Mouse (Mus musculus) ES-E14 (cell line): ENCODE results near the gene Anapc2. TPM values are rescaled to one million over a fixed set of nuclear protein-coding genes. Genes with fewer than 3 reads are reported as not detected.

ENCODE experiments used
- DNase-seq: peaks from one replicate; pipeline ENCODE4 v3.0.0-alpha.2; 2013; ENCODE audit warnings: low read depth, low spot score
- H3K27ac ChIP-seq: 2 replicates; pipeline ENCODE4 v1.5.1; 2012; ENCODE audit warnings: low read depth, mild to moderate bottlenecking, low read length, moderate library complexity, mixed read lengths; ENCODE audit not compliant: poor library complexity, insufficient read depth, severe bottlenecking
- H3K36me3 ChIP-seq: 2 replicates; pipeline ENCODE4 v1.6.1; 2012; ENCODE audit warnings: mild to moderate bottlenecking, low read length, moderate library complexity, mixed read lengths; ENCODE audit not compliant: control insufficient read depth, poor library complexity, insufficient read depth, severe bottlenecking
- H3K4me1 ChIP-seq, 2 experiments: fragments of 150-350 bp in 1 of 2; sonication (generic) in 1 of 2; 2 replicates each; pipeline ENCODE4 v1.6.1; 2012; ENCODE audit warnings: low read length in 2 of 2, mild to moderate bottlenecking in 1 of 2, mixed read lengths in 1 of 2; ENCODE audit not compliant: control insufficient read depth in 2 of 2, insufficient read depth in 2 of 2, poor library complexity in 1 of 2
- H3K4me3 ChIP-seq, 2 experiments: fragments of 150-350 bp in 1 of 2; sonication (generic) in 1 of 2; 2 replicates each; pipeline ENCODE4 v1.5.1; 2012; ENCODE audit warnings: low read length in 2 of 2, low read depth in 1 of 2, mild to moderate bottlenecking in 1 of 2, mixed read lengths in 1 of 2; ENCODE audit not compliant: insufficient read depth in 1 of 2, poor library complexity in 1 of 2, severe bottlenecking in 1 of 2
- H3K9ac ChIP-seq: 2 replicates; pipeline ENCODE4 v1.6.1; 2012; ENCODE audit warnings: low read depth, mild to moderate bottlenecking, low read length, mixed read lengths; ENCODE audit not compliant: poor library complexity, insufficient read depth, severe bottlenecking
- H3K9me3 ChIP-seq: fragments of 150-350 bp; sonication (generic); 2 replicates; pipeline ENCODE4 v1.6.1; 2012; ENCODE audit warnings: low read depth, mild to moderate bottlenecking, low read length; ENCODE audit not compliant: control insufficient read depth, insufficient read depth
- CHD2 ChIP-seq: IDR thresholded peaks from 2 replicates; pipeline ENCODE4 v1.6.1; 2014; ENCODE audit warnings: mild to moderate bottlenecking, low read depth, low read length, inconsistent platforms
- HCFC1 ChIP-seq: IDR thresholded peaks from 2 replicates; pipeline ENCODE4 v1.6.1; 2012; ENCODE audit warnings: low read length, inconsistent platforms, borderline replicate concordance; ENCODE audit not compliant: insufficient read depth
- MAFK ChIP-seq: IDR thresholded peaks from 2 replicates; pipeline ENCODE4 v1.6.1; 2014; ENCODE audit warnings: mild to moderate bottlenecking, low read depth, low read length, inconsistent platforms; ENCODE audit not compliant: insufficient read depth
- ZC3H11A ChIP-seq: IDR thresholded peaks from 2 replicates; pipeline ENCODE4 v1.6.1; 2012; ENCODE audit warnings: low read depth, mild to moderate bottlenecking, inconsistent platforms, low read length, borderline replicate concordance
- ZNF384 ChIP-seq: IDR thresholded peaks from 2 replicates; pipeline ENCODE4 v1.6.1; 2012; ENCODE audit warnings: low read depth, low read length, inconsistent platforms
- in situ Hi-C, 2 experiments: fragments of 600-800 bp; cut with MboI; formaldehyde crosslinking; loops; one replicate each; pipeline ENCODE4 v1.15.1; 2025; ENCODE audit warnings: low sequenced_read_pairs in 2 of 2, inconsistent platforms in 1 of 2; ENCODE audit not compliant: unreplicated experiment in 2 of 2
- total RNA-seq: library from RNA; depleted of rRNA; stranded (reverse); fragments of 300-350 nt; gene quantifications from 2 replicates; pipeline ENCODE4 v1.2.3, GENCODE M21; 2012; rRNA removed

Gene Anapc2
- total RNA-seq, 1 experiment: 25.2 TPM

DNA sequence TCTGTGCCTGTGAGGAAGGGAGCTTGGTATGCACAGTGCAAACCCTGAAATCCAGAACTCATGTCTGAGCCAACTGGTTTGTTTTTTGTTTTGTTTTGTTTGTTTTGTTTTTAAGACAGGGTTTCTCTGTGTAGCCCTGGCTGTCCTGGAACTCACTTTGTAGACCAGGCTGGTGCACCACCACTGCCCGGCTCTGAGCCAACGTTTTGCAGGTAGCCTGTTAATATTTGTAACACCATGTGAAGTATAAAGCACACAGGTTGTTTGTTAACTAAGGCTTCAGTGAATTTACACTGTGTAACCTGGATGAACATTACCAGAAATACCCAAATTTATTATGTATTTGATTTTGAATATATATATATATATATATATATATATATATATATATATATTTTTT is 53.8 kb downstream of the Anapc2 start:
- no peak overlapping the region for H3K4me3 ChIP-seq
- H3K36me3 ChIP-seq: no peaks in the 10 kb centered on the region
- in situ Hi-C loops: no loop called here
- no peaks in the 10 kb centered on the region for H3K9me3 ChIP-seq
- no peak overlapping the region for H3K27ac ChIP-seq
- H3K4me1 ChIP-seq: peaks cover 1 to 3% of the 10 kb centered on the region in 2 experiments; a peak in 2 of 4 replicates
- H3K9ac ChIP-seq: no peak overlapping the region
- DNase-seq: no peak
- TF ChIP-seq ZC3H11A (no peak), MAFK (no peak), CHD2 (no peak), ZNF384 (no peak), HCFC1 (no peak)

DNA sequence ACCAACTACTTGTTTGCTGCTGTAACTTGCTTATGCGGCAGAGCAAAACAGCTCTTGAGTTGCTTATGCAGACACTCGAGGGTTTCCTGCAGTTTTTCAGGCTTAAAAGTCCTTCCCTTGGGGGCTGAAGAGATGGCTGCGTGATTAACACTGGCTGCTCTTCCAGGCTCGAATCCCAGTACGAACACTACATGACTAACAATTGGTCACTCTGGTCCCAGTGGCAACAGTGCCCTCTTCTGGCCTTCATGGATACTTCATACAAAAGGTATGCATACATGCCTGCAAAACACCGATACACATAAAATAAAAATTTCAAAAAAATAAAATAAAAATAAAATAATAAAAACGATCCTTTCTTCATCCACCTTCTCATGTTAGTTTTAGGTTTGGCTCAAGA is 56.2 kb downstream of the Anapc2 start:
- in situ Hi-C loops: no loop called here
- H3K4me3 ChIP-seq: no peak overlapping the region
- H3K9me3 ChIP-seq: no peaks in the 10 kb centered on the region
- H3K4me1 ChIP-seq: peaks cover 0 to 1% of the 10 kb centered on the region in 2 experiments; a peak in 2 of 4 replicates
- H3K36me3 ChIP-seq: no peaks in the 10 kb centered on the region
- peak; percentile 71 for DNase-seq
- TF ChIP-seq HCFC1 (no peak), ZC3H11A (peak; percentile 36; the same call in 1 of the 2 replicates)
- H3K9ac ChIP-seq: no peak overlapping the region
- H3K27ac ChIP-seq: no peak overlapping the region

DNA sequence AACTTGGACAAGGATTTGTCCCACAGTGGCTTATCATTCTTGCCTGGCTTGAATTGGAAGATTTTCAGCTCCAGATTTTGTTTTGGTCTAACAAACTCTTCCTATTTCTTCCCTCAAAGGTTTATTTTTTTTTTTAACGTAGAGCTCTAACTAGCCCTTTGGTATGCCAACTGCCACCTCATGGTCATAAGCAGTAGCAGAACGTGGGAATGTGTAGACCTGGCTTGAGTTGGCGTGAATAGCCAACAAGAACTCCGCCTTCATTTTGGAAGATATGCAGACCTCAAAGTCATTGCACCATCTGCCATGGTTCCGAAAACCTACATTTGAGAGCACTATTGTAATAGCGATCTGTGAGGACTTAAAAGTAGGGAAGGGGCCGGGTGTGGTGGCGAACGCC is 59.2 kb downstream of the Anapc2 start:
- H3K9me3 ChIP-seq: no peaks in the 10 kb centered on the region
- in situ Hi-C loops: no loop called here
- H3K4me3 ChIP-seq: peak overlapping the region; percentile 85 to 93
- H3K4me1 ChIP-seq: peaks cover 0 to 4% of the 10 kb centered on the region in 2 experiments; a peak in 1 of 4 replicates
- DNase-seq: no peak
- no peak overlapping the region for H3K27ac ChIP-seq
- TF ChIP-seq ZNF384 (no peak; the same call in 1 of the 2 replicates), MAFK (no peak), HCFC1 (no peak), CHD2 (no peak), ZC3H11A (no peak)
- peaks cover 18% of the 10 kb centered on the region for H3K36me3 ChIP-seq
- H3K9ac ChIP-seq: peak overlapping the region; percentile 90; the same call in 1 of the 2 replicates

DNA sequence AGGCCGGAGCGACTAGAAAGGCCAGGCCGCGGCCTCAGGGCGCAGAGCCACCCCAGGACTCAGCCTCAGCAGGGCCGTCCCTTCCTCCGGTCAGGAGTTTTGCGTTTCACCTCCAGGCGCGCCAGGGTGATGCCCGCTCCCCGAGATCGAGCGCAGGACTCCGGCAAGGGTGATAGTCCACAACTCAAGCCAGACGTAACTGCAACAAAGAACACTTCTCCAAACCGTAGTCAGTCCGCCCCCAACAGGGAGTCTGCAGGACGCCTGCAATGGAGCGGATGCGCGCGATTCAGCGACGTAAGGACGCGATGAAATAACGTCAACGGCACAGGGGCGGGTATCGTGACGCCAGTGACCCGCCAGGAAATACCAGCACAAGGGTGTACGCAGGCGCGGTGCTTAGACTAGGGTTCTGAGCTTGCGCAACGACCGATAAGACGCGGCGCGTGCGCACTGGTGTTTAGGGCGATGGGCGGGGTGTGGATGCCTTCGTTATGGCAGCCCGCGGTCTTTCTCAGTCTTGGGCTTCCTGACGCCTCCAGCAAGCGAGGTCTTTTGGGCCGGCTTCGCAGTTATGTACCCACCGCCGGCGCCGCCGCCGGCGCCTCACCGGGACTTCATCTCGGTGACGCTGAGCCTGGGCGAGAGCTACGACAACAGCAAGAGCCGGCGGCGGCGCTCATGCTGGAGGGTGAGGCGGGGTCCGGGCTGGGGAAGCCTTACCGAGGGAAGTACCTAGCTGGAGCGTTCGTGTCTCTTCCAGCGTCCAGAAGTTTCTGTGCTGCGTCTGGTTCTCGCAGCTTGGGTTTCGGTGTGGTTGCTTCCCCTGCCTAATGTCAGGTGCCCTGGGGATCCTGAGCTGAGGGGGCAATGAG is 60.2 kb downstream of the Anapc2 start, which contains the start of gene Man1b1:
Gene Man1b1 (plus strand): TSS at position 53 of the 875 bp plus-strand sequence.
- peak; percentile 98 for DNase-seq
- Histone ChIP-seq H3K27ac (peak within 1 kb of the TSS; percentile 80), H3K4me1 (peaks cover 0 to 4% of the 10 kb centered on the region in 2 experiments; a peak in 1 of 4 replicates), H3K4me3 (peak within 1 kb of the TSS; percentile 85 to 93), H3K9ac (peak within 1 kb of the TSS; percentile 90), H3K9me3 (no peaks in the 10 kb centered on the region), H3K36me3 (peaks cover 23% of the 10 kb centered on the region)
- TF ChIP-seq ZNF384 (no peak), HCFC1 (peak; percentile 82; the same call in 1 of the 2 replicates), MAFK (no peak)
- in situ Hi-C loops: no loop called here

DNA sequence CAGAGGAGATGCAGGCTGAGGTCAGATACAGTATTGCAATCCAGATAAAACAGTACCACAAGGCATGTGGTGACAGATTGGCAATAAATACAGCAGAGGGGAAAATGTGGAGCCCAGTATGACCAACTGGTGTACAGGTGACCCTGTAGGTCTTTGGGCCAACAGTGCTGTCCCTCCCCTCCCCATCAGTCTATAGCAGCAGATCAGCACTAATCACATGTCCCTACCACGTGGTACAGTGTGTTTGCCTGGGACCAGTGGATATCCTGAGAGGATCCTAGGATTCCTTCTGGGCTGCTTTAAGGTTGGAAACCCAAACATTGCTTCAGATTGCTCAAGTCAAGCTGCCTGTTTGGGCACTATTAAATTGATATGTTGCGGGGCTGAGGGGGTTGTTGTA is 61.3 kb downstream of the Anapc2 start:
- peaks cover 0 to 4% of the 10 kb centered on the region in 2 experiments; a peak in 1 of 4 replicates for H3K4me1 ChIP-seq
- TF ChIP-seq HCFC1: no peak
- TF ChIP-seq MAFK: no peak
- no peak for TF ChIP-seq CHD2
- no peak for TF ChIP-seq ZC3H11A
- no peak for TF ChIP-seq ZNF384
- peak overlapping the region; percentile 81; the same call in 1 of the 2 replicates for H3K9ac ChIP-seq
- no peaks in the 10 kb centered on the region for H3K9me3 ChIP-seq
- H3K27ac ChIP-seq: no peak overlapping the region
- peaks cover 30% of the 10 kb centered on the region for H3K36me3 ChIP-seq
- H3K4me3 ChIP-seq: peak overlapping the region; percentile 85 to 88
- in situ Hi-C loops: no loop called here
- DNase-seq: no peak

Other genes with a start within 250 kb of the Anapc2 start
- gene Nsmf, start 218.1 kb upstream of the Anapc2 start, total RNA-seq: 9.3 and 10.4 TPM in 2 replicates
- not detected in 2 replicates for gene Entpd8, start 192.2 kb upstream of the Anapc2 start, total RNA-seq
- 0.22 TPM in 1 of 2 replicates, not detected in the other for gene Noxa1, start 177.3 kb upstream of the Anapc2 start, total RNA-seq
- 1.9 and 2.1 TPM in 2 replicates for gene Nrarp, start 91.7 kb upstream of the Anapc2 start, total RNA-seq
- gene Tor4a, start 75.6 kb upstream of the Anapc2 start, total RNA-seq: 11.1 and 17.0 TPM in 2 replicates
- 50.9 and 60.9 TPM in 2 replicates for gene Nelfb, start 61.0 kb upstream of the Anapc2 start, total RNA-seq
- 0.45 and 1.1 TPM in 2 replicates for gene Stpg3, start 57.8 kb upstream of the Anapc2 start, total RNA-seq
- gene Fam166a, start 53.7 kb upstream of the Anapc2 start, total RNA-seq: 0.49 and 0.74 TPM in 2 replicates
- 745 and 819 TPM in 2 replicates for gene Tubb4b, start 47.8 kb upstream of the Anapc2 start, total RNA-seq
- gene Slc34a3, start 38.1 kb upstream of the Anapc2 start, total RNA-seq: 0.67 and 1.8 TPM in 2 replicates
- 0.18 and 0.21 TPM in 2 replicates for gene Rnf224, start 35.7 kb upstream of the Anapc2 start, total RNA-seq
- 4.8 and 6.1 TPM in 2 replicates for gene Rnf208, start 30.2 kb upstream of the Anapc2 start, total RNA-seq
- 0.58 and 0.63 TPM in 2 replicates for gene Cysrt1, start 30.0 kb upstream of the Anapc2 start, total RNA-seq
- 14.5 and 32.9 TPM in 2 replicates for gene AL732309.1, start 25.6 kb upstream of the Anapc2 start, total RNA-seq
- gene Tmem203, start 17.0 kb upstream of the Anapc2 start, total RNA-seq: 20.2 and 27.8 TPM in 2 replicates
- 21.6 and 31.4 TPM in 2 replicates for gene Tprn, start 9.9 kb upstream of the Anapc2 start, total RNA-seq
- gene Ssna1, start within 50 bp of the Anapc2 start, total RNA-seq: 52.4 and 70.6 TPM in 2 replicates
- gene Tmem210, start 15.7 kb downstream of the Anapc2 start, total RNA-seq: not detected in 2 replicates
- 0.21 TPM in 1 of 2 replicates, not detected in the other for gene Lrrc26, start 17.4 kb downstream of the Anapc2 start, total RNA-seq
- gene Grin1, start 46.7 kb downstream of the Anapc2 start, total RNA-seq: 2.5 and 8.3 TPM in 2 replicates
- gene Man1b1, start 59.9 kb downstream of the Anapc2 start, total RNA-seq: 73.0 and 100 TPM in 2 replicates
- gene Dpp7, start 83.9 kb downstream of the Anapc2 start, total RNA-seq: 60.2 and 141 TPM in 2 replicates
- 18.7 and 22.0 TPM in 2 replicates for gene Uap1l1, start 93.2 kb downstream of the Anapc2 start, total RNA-seq
- gene Sapcd2, start 99.8 kb downstream of the Anapc2 start, total RNA-seq: 34.4 and 53.8 TPM in 2 replicates
- 0.76 and 2.4 TPM in 2 replicates for gene Entpd2, start 123.4 kb downstream of the Anapc2 start, total RNA-seq
- 28.3 and 43.8 TPM in 2 replicates for gene Npdc1, start 126.9 kb downstream of the Anapc2 start, total RNA-seq
- gene Fut7, start 150.8 kb downstream of the Anapc2 start, total RNA-seq: 0.37 TPM in 1 of 2 replicates, not detected in the other
- gene Abca2, start 156.2 kb downstream of the Anapc2 start, total RNA-seq: 12.6 and 21.9 TPM in 2 replicates
- 0.32 and 1.5 TPM in 2 replicates for gene Clic3, start 184.4 kb downstream of the Anapc2 start, total RNA-seq
- 4.8 and 7.2 TPM in 2 replicates for gene Paxx, start 188.6 kb downstream of the Anapc2 start, total RNA-seq
- gene Ptgds, start 197.6 kb downstream of the Anapc2 start, total RNA-seq: 0.98 and 1.3 TPM in 2 replicates
- gene Lcn12, start 221.4 kb downstream of the Anapc2 start, total RNA-seq: not detected in 2 replicates
- gene Fbxw5, start 228.3 kb downstream of the Anapc2 start, total RNA-seq: 24.5 and 33.3 TPM in 2 replicates
- 2.1 and 4.7 TPM in 2 replicates for gene C8g, start 229.2 kb downstream of the Anapc2 start, total RNA-seq